Mouse (Mus musculus) midbrain, embryonic 16.5 days (tissue): ENCODE measurements at regions not wholly inside any gene's neighbourhood (a gene's known extent, or its start where the extent isn't known, plus 50 kb on each side); places are given as distances from the start of the nearest gene placed in this dataset.

ENCODE experiments used
- ATAC-seq: fragments of 200-750 bp; cut with Nextera tagmentation; 2 replicates; pipeline ENCODE4 v1.8.0; 2017; ENCODE audit warnings: moderate TSS enrichment
- H3K27ac ChIP-seq: fragments of 300-500 bp; sonication (generic); 2 replicates; pipeline ENCODE4 v1.5.1; 2014; ENCODE audit warnings: mild to moderate bottlenecking, low read length, mixed read lengths
- H3K27me3 ChIP-seq: fragments of 300-500 bp; sonication (generic); 2 replicates; pipeline ENCODE4 v1.6.1; 2014; ENCODE audit warnings: low read depth, low read length, mixed read lengths; ENCODE audit not compliant: control insufficient read depth, insufficient read depth
- H3K36me3 ChIP-seq: fragments of 300-500 bp; sonication (generic); 2 replicates; pipeline ENCODE4 v1.6.1; 2014; ENCODE audit warnings: mild to moderate bottlenecking, low read length, moderate library complexity, mixed read lengths; ENCODE audit not compliant: control insufficient read depth, insufficient read depth
- H3K4me1 ChIP-seq: fragments of 300-500 bp; sonication (generic); 2 replicates; pipeline ENCODE4 v1.6.1; 2014; ENCODE audit warnings: mild to moderate bottlenecking, low read length, mixed read lengths; ENCODE audit not compliant: control insufficient read depth, insufficient read depth
- H3K4me2 ChIP-seq: fragments of 300-500 bp; sonication (generic); 2 replicates; pipeline ENCODE4 v1.6.1; 2014; ENCODE audit warnings: mild to moderate bottlenecking, low read length, mixed read lengths
- H3K4me3 ChIP-seq: fragments of 300-500 bp; sonication (generic); 2 replicates; pipeline ENCODE4 v1.5.1; 2014; ENCODE audit warnings: low read depth, mild to moderate bottlenecking, low read length, moderate library complexity, mixed read lengths
- H3K9ac ChIP-seq: fragments of 300-500 bp; sonication (generic); 2 replicates; pipeline ENCODE4 v1.6.1; 2014; ENCODE audit warnings: low read depth, low read length, mixed read lengths
- H3K9me3 ChIP-seq: fragments of 300-500 bp; sonication (generic); replicated peaks from 2 replicates; pipeline ENCODE4 v1.6.1; 2014; ENCODE audit warnings: mild to moderate bottlenecking, low read length, mixed read lengths; ENCODE audit not compliant: control insufficient read depth, poor library complexity, severe bottlenecking
- WGBS: fragments of 180-500 bp; shearing (Covaris S2); extraction: QIAGEN DNeasy Blood & Tissue Kit; methylation state at CpG from one replicate; pipeline ENCODE4 v1.1.7; 2014; 5-methylcytosine and 5-hydroxymethylcytosine counted together

DNA sequence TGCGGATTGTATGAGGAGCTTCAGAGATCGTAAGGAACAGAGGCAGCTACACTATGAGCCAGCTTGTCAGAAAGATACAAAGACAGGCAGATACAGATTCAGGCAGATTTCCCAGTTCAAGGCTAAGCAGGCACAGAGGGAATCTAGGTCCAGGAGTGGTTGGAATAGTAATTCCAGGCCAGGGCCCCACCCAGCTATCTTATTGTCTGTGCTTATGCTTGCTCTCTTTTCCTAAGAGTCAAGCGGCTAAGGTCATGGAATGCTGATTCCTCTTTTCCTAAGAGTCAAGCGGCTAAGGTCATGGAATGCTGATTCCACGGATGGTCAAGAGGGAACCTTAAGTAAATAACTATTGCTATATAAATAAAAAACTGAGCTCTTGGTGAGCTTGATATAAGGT, 520.7 kb upstream of the Lrrc6 start:
- 83% methylated on average over 5 of the region's 5 CpGs for WGBS
- H3K4me3 ChIP-seq, result no peak overlapping the region
- H3K27ac ChIP-seq, result no peak overlapping the region
- no peak for ATAC-seq
- no peaks in the 10 kb centered on the region for H3K36me3 ChIP-seq
- no peaks in the 10 kb centered on the region for H3K27me3 ChIP-seq
- peaks cover 3% of the 10 kb centered on the region; the same call in 1 of the 2 replicates for H3K4me1 ChIP-seq
- H3K9me3 ChIP-seq, result no peaks in the 10 kb centered on the region; the same call in 1 of the 2 replicates
- no peak overlapping the region for H3K4me2 ChIP-seq
- H3K9ac ChIP-seq, result no peak overlapping the region

DNA sequence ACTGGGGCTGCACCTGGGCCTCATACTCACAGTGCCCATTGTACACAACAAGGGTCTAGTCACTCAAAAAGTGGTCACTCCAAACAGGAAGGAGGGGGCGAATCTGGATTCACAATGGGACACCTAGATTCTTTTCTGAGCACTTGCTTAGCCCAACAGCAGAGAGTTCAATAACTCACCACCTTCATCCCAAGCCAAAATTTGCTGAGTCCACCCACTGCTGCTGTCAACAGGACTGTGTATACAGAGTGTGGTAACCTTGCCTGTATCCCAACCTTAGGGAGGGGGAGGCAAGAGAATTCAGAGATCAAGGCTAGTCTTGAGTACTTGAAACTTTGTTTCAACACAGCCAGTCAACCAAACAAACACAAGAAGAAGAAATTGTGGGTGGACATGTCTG, 519.2 kb upstream of the Lrrc6 start:
- no peaks in the 10 kb centered on the region; the same call in 1 of the 2 replicates for H3K9me3 ChIP-seq
- no peak overlapping the region for H3K4me2 ChIP-seq
- ATAC-seq, result no peak
- H3K36me3 ChIP-seq, result no peaks in the 10 kb centered on the region
- no peak overlapping the region for H3K9ac ChIP-seq
- H3K4me3 ChIP-seq, result no peak overlapping the region
- 77% methylated on average over 1 of the region's 1 CpGs for WGBS
- H3K4me1 ChIP-seq, result peaks cover 3% of the 10 kb centered on the region; the same call in 1 of the 2 replicates
- H3K27me3 ChIP-seq, result no peaks in the 10 kb centered on the region
- no peak overlapping the region for H3K27ac ChIP-seq

DNA sequence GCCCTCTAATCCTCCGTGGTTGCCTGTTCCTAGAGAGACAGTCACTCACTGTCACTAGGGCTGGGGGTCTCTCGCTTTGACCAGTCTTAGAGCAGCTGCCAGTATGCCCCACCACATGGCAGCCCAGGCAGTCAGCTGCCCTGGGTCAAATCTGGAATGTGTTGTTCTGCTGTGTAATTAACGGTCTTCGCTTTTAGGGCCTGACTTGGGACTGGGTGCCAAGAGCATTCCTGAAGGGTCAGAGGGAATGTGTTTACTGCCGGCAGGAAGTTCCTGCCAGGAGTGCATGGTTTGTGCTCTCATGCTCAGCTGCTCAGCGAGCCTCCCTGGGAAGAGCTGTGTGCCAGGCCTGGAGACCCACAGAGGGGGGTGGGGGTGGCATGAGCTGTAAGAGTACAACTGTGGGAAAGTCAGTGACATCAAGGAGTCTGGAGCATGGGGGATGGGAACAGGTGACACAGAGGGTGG, 518.5 kb upstream of the Lrrc6 start:
- H3K4me1 ChIP-seq, result peaks cover 3% of the 10 kb centered on the region; the same call in 1 of the 2 replicates
- no peaks in the 10 kb centered on the region for H3K27me3 ChIP-seq
- H3K36me3 ChIP-seq, result no peaks in the 10 kb centered on the region
- H3K4me3 ChIP-seq, result no peak overlapping the region
- WGBS, result 31% methylated on average over 6 of the region's 6 CpGs
- no peak overlapping the region for H3K4me2 ChIP-seq
- no peak overlapping the region for H3K9ac ChIP-seq
- H3K27ac ChIP-seq, result no peak overlapping the region; the same call in 1 of the 2 replicates
- peak; percentile 76 for ATAC-seq
- no peaks in the 10 kb centered on the region; the same call in 1 of the 2 replicates for H3K9me3 ChIP-seq
